Comparison of ENCODE assay signal across 25 mouse cellular contexts in the genomic region with DNA sequence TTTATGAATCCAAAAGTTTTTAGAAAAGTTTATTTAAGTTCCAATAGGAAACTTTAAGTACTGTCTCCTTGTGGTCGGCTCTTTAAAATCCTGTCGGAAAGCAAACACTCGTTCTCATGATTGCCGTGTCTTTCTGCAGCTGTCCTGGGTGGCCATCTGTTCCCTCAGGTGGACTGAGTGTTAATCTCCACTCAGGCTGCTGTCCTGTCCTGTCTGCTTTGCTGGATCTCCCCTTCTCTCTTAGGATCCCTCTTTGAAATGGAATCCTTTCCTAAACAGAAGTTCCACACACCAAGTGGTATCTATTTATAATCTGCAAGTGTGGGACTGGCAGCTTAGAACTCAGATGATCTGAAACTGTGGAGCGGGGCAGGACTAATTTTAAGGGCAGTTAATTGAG.
DNase-seq lines count a peak whose midpoint lies in the region; ATAC-seq and TF ChIP-seq lines count a peak whose summit lies in the region.
"Had no signal": no experiment of that assay in that cellular context is flagged by ENCODE, and none has a peak within 500 bp of the region (broad histone marks: within the 10 kb centered on the region; RNA-seq: fewer than 3 reads in every experiment).

No protein-coding gene starts in this region.

- peaks cover 39% of the 10 kb centered on the region for H3K79me2 ChIP-seq in myocyte (ENCODE audit: control insufficient read depth, insufficient read depth)

- H3K27me3 ChIP-seq in heart, embryonic 10.5 days (ENCODE audit: insufficient read depth, poor library complexity, severe bottlenecking), result no peaks in the 10 kb centered on the region
- no peaks in the 10 kb centered on the region for H3K27me3 ChIP-seq in myocyte (ENCODE audit: control insufficient read depth, insufficient read depth, insufficient read length)
- H3K27me3 ChIP-seq: CH12.LX; embryonic facial prominence, embryonic 13.5 days; hindbrain, embryonic 12.5 days; Patski had no signal

- 61% methylated on average over 5 of the region's 5 CpGs for WGBS in heart, embryonic 10.5 days

- H3K27ac ChIP-seq in heart, embryonic 10.5 days, result no peak overlapping the region
- H3K27ac ChIP-seq: embryonic facial prominence, embryonic 13.5 days; forebrain, embryonic 10.5 days; heart, adult 2 months; hindbrain, embryonic 12.5 days had no signal

- intact Hi-C loops in left cerebral cortex, postnatal 4 days (cut with DNase I), result no loop called here

- peak overlapping the region; percentile 52 for H3K4me2 ChIP-seq in myocyte (ENCODE audit: low read depth)
- H3K4me2 ChIP-seq: embryonic facial prominence, embryonic 13.5 days; hindbrain, embryonic 12.5 days had no signal

- no peak overlapping the region for H3K4me3 ChIP-seq in heart, embryonic 10.5 days
- no peak overlapping the region for H3K4me3 ChIP-seq in myocyte
- H3K4me3 ChIP-seq: embryonic facial prominence, embryonic 13.5 days; erythroblast, embryonic 14.5 days; forebrain, embryonic 10.5 days; heart, adult 2 months; hindbrain, embryonic 12.5 days had no signal

- 0 out of 2 replicates have a peak, but pooled peaks have one; percentile 15 for ATAC-seq in frontal cortex, adult (ENCODE audit: low TSS enrichment)
- ATAC-seq: activated CD4-positive, CD25-positive, alpha-beta regulatory T cell, adult 4 months; forebrain, embryonic 14.5 days; hindbrain, embryonic 16.5 days; Patski had no signal

- no peaks in the 10 kb centered on the region for H3K36me3 ChIP-seq in heart, embryonic 10.5 days
- H3K36me3 ChIP-seq in myocyte (ENCODE audit: control insufficient read depth, insufficient read depth), result no peaks in the 10 kb centered on the region
- H3K36me3 ChIP-seq: embryonic facial prominence, embryonic 13.5 days; forebrain, embryonic 10.5 days; hindbrain, embryonic 12.5 days had no signal

- no peak for TF ChIP-seq POLR2A in myocyte (IDR thresholded peaks at IDR 0.05; ENCODE audit: insufficient read length, low read depth)

- H3K9me3 ChIP-seq in heart, embryonic 10.5 days, result no peaks in the 10 kb centered on the region
- H3K9me3 ChIP-seq: embryonic facial prominence, embryonic 13.5 days; forebrain, embryonic 10.5 days; hindbrain, embryonic 12.5 days had no signal

- DNase-seq in frontal cortex, postnatal 10 days (ENCODE audit: low spot score in 2 of 2), result no peak
- peak; percentile 14 for DNase-seq in heart, embryonic 10.5 days (ENCODE audit: low spot score)
- DNase-seq in heart, adult 9 months (ENCODE audit: low spot score in 2 of 2), result no peak
- DNase-seq in brain, adult 2 months (ENCODE audit: low read depth, low spot score), result peak; percentile 45
- DNase-seq in left cerebral cortex, postnatal 4 days, result no peak
- no peak for DNase-seq in adrenal gland, postnatal 10 days
- DNase-seq: adrenal gland, postnatal 25 days; cerebellum, adult 11 months; cerebellum, adult 9-10 months; cerebellum, postnatal 25 days; heart, adult 2 months; heart, postnatal 10 days; heart, postnatal 4 days; kidney, adult 11 months had no signal

- H3K4me1 ChIP-seq in heart, embryonic 10.5 days, result peaks cover 35% of the 10 kb centered on the region

- no peak overlapping the region for H3ac ChIP-seq in myocyte (ENCODE audit: control insufficient read depth, insufficient read length)

TF ChIP-seq in myocyte, 11 proteins besides CTCF, POLR2A, EP300 and RAD21:
- TF ChIP-seq CEBPB (IDR thresholded peaks at IDR 0.05; ENCODE audit: insufficient read depth, poor library complexity, severe bottlenecking), result no peak
- peak; percentile 76 to 96 (median 93) for TF ChIP-seq MYOD1 (IDR thresholded peaks at IDR 0.05; ENCODE audit: control insufficient read depth in 1 of 3, insufficient read length in 2 of 3, low read depth in 2 of 3)
- peak; percentile 98 for TF ChIP-seq TCF12 (IDR thresholded peaks at IDR 0.05; ENCODE audit: insufficient read depth, poor library complexity, severe bottlenecking)
- no peak for TF ChIP-seq POLR2AphosphoS2 (IDR thresholded peaks at IDR 0.05; ENCODE audit: insufficient read length, low read depth)
- peak; percentile 84 for TF ChIP-seq TCF3 (IDR thresholded peaks at IDR 0.05; ENCODE audit: insufficient read length, low read depth)
- TF ChIP-seq USF1 (IDR thresholded peaks at IDR 0.05; ENCODE audit: low read depth), result no peak
- no peak for TF ChIP-seq SRF (IDR thresholded peaks at IDR 0.05; ENCODE audit: control insufficient read depth, insufficient read length, low read depth)
- no peak for TF ChIP-seq REST (IDR thresholded peaks at IDR 0.05; ENCODE audit: insufficient read depth, insufficient read length)
- peak; percentile 67 to 98 (median 95) for TF ChIP-seq MYOG (IDR thresholded peaks at IDR 0.05; ENCODE audit: control insufficient read depth in 1 of 3, insufficient read depth in 1 of 3, insufficient read length in 2 of 3, low read depth in 2 of 3)
- no peak for TF ChIP-seq MAX (IDR thresholded peaks at IDR 0.05; ENCODE audit: low read depth)
- TF ChIP-seq E2F4 (IDR thresholded peaks at IDR 0.05; ENCODE audit: insufficient read depth), result no peak

Comparison
In these comparisons a context has a peak if more than half of its experiments do, and no peak if none do; other contexts are left out.
1. DNase-seq: peak in heart, embryonic 10.5 days (single experiment) and brain, adult 2 months (single experiment); none in frontal cortex, postnatal 10 days (0 of 2), heart, adult 9 months (0 of 2), left cerebral cortex, postnatal 4 days (single experiment) and adrenal gland, postnatal 10 days (single experiment).